Mouse (Mus musculus) small intestine, adult 2 months (tissue): ENCODE measurements around the gene Dok1.

Experiments
- CTCF ChIP-seq: fragments of 200-500 bp; IDR thresholded peaks from 2 replicates; pipeline ENCODE4 v1.5.1; 2012; ENCODE audit warnings: low read depth, mild to moderate bottlenecking, control low read depth, inconsistent platforms, low read length, moderate library complexity, mixed read lengths; ENCODE audit not compliant: insufficient replicate concordance, insufficient read length; ENCODE audit errors: extremely low read depth
- POLR2A ChIP-seq: fragments of 200-500 bp; IDR thresholded peaks from 2 replicates; pipeline ENCODE4 v1.6.1; 2012; ENCODE audit warnings: low read depth, mild to moderate bottlenecking, control low read depth, inconsistent platforms, low read length, moderate library complexity

DNA sequence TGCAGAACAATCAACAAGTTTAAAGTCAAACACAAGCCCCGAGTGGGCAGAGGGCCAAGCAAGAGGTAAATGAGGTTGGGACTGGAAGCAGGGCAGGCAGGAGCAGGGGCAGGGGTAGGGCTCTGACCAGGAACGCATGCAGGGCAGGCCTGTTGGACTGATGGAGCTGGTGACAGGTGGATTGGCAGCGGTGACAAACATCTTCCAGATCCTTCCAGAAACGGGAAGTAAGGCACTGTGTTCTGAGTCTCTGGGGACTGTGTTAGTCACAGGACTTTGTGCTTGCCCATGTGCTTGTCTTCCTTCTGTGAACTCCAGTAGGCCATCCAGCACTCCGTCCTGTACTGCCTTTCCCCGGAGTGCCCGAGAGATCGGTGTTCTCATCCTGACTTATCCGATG is 11.5 kb upstream of the Dok1 start:
- no peak for TF ChIP-seq POLR2A
- TF ChIP-seq CTCF = no peak
